Mouse (Mus musculus) bone marrow macrophage, adult 2 months (primary cell): ENCODE measurements at regions not wholly inside any gene's neighbourhood (a gene's known extent, or its start where the extent isn't known, plus 50 kb on each side); places are given as distances from the start of the nearest gene placed in this dataset.

Experiments
- CTCF ChIP-seq: IDR thresholded peaks from 2 replicates; pipeline ENCODE4 v1.5.1; 2012; ENCODE audit warnings: low read depth, mild to moderate bottlenecking, low read length, moderate library complexity
- POLR2A ChIP-seq: IDR thresholded peaks from 2 replicates; pipeline ENCODE4 v1.6.1; 2012; ENCODE audit warnings: mild to moderate bottlenecking, low read depth, low read length, borderline replicate concordance

- TF ChIP-seq CTCF (no peak), POLR2A (no peak)
Measured at GRCm38 (mm10) chr13:107575025-107575424, 469.2 kb upstream of the Smim15 start.
